Mouse (Mus musculus): ENCODE measurements around the gene Ifi27l2a. TPM values are rescaled to one million over a fixed set of nuclear protein-coding genes. Genes with fewer than 3 reads are reported as not detected.

Ifi27l2a gene
- total and polyA plus RNA-seq, 3 experiments = 1.2 to 9.6 TPM; not detected in 1

DNA sequence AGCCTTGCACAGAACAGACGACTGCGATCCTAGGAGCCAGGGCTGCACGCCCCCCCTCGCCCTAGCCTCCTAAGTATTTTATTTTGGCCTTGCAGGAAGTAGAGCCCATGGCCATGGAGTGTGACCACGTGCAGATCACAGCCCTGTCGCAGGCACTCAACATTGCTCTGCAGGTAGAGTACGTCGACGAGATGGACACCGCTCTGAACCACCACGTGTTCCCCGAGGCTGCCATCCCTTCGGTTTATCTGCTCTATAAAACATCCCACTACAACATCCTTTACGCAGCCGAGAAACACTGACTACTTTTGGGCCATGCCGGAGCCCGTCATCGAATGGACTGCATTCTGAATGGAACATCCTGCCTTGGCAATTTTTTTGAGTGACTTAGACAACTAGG lies 39.3 kb downstream of the Ifi27l2a start:
- no peaks in the 10 kb centered on the region for H3K9me3 ChIP-seq (replicated peaks)
- DNase-seq (ENCODE audit: low spot score) = no peak
- peaks cover 100% of the 10 kb centered on the region for H3K36me3 ChIP-seq (replicated peaks)
- H3K27me3 ChIP-seq (ENCODE audit: insufficient read depth, low read length) = no peaks in the 10 kb centered on the region
- H3K4me3 ChIP-seq (ENCODE audit: low read depth, low read length) = no peak overlapping the region
- TF ChIP-seq TAL1 (conservative IDR thresholded peaks at IDR 0.05; ENCODE audit: low read depth, low read length) (no peak), GATA2 (IDR thresholded peaks at IDR 0.05; ENCODE audit: borderline replicate concordance, low read depth, low read length) (no peak), GATA1 (IDR thresholded peaks at IDR 0.05; ENCODE audit: borderline replicate concordance, low read length) (no peak), CTCF (IDR thresholded peaks at IDR 0.05; ENCODE audit: low read depth, low read length) (no peak), POLR2AphosphoS5 (IDR thresholded peaks at IDR 0.05; ENCODE audit: insufficient replicate concordance, low read depth, low read length) (peak; percentile 85; the same call in 1 of the 2 replicates)
- no peak for ATAC-seq (ENCODE audit: extremely low read depth, insufficient number of reproducible peaks, low FRiP score, poor library complexity, severe bottlenecking)
- H3K4me1 ChIP-seq (ENCODE audit: insufficient read depth, low read depth, low read length) = peaks cover 34% of the 10 kb centered on the region

DNA sequence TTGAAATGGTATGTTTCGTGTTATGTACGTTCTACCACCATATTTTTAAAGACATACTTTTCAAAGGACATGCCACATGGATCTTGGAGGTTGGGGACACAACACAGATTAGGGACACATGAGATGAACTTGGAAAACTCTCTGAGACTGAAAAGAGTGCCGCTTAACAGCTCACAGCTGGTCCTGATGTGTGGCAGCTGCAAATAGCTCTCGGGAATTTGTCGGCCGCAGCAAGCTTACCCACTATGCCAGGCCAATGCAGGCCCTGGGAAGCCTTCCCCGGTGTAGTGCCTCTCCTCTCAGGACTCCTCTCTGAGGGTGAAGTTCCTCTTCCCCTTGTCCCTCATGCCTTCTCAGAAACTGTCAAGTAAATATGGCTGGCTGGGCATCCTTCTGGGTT lies 46.7 kb downstream of the Ifi27l2a start:
- Histone ChIP-seq H3K9me3 (replicated peaks) (no peaks in the 10 kb centered on the region), H3K36me3 (replicated peaks) (peaks cover 82% of the 10 kb centered on the region), H3K4me1 (ENCODE audit: insufficient read depth, low read depth, low read length) (peaks cover 65% of the 10 kb centered on the region), H3K27me3 (ENCODE audit: insufficient read depth, low read length) (no peaks in the 10 kb centered on the region), H3K4me3 (ENCODE audit: low read depth, low read length) (no peak overlapping the region)
- no peak for ATAC-seq (ENCODE audit: extremely low read depth, insufficient number of reproducible peaks, low FRiP score, poor library complexity, severe bottlenecking)
- no peak for DNase-seq (ENCODE audit: low spot score)
- TF ChIP-seq POLR2AphosphoS5 (IDR thresholded peaks at IDR 0.05; ENCODE audit: insufficient replicate concordance, low read depth, low read length) (no peak), TAL1 (conservative IDR thresholded peaks at IDR 0.05; ENCODE audit: low read depth, low read length) (no peak), GATA2 (IDR thresholded peaks at IDR 0.05; ENCODE audit: borderline replicate concordance, low read depth, low read length) (no peak), GATA1 (IDR thresholded peaks at IDR 0.05; ENCODE audit: borderline replicate concordance, low read length) (no peak), CTCF (IDR thresholded peaks at IDR 0.05; ENCODE audit: low read depth, low read length) (no peak)

DNA sequence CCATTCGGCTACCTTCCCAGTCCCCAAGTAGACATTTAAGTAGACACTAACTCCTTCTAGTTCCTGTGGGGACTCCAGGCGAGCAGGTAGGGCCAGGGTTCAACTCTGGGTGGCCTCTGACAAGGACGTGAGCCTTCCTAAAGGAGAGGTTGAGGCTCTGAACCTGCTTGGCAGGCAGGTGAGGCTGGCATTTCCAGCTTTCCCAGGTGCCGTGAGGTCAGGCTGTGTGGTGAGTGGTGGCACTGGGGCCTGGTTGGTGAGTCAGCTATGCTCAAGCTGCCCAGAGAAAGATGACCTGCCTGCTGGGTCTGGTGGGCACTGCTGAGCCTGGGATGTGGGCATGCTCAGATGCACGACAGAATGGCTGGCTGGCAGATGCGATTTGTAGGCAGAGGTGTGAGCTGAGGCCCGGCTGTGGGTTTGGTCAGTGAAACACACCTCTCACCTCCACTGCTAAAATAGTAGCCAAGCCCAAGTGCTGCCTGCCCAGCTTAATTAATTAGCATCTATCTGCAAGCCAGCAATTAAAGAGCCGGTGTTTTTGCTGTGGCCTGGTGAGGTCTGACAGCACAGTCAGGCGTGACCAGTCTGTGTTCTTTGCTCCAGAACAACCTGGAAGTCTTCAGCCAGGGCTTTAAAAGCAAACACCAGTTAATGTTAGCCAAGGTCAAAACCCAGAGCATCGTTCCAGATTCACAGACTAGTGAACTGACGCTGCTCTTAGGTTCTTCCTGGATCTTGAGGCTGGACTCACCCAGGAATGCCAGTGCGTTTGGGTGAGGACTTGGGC lies 47.8 kb downstream of the Ifi27l2a start:
- Histone ChIP-seq H3K27me3 (ENCODE audit: insufficient read depth, low read length) (no peaks in the 10 kb centered on the region), H3K9me3 (replicated peaks) (no peaks in the 10 kb centered on the region), H3K36me3 (replicated peaks) (peaks cover 82% of the 10 kb centered on the region), H3K4me1 (ENCODE audit: insufficient read depth, low read depth, low read length) (peaks cover 76% of the 10 kb centered on the region), H3K4me3 (ENCODE audit: low read depth, low read length) (no peak overlapping the region; the same call in 1 of the 2 replicates)
- no peak for DNase-seq (ENCODE audit: low spot score)
- ATAC-seq (ENCODE audit: extremely low read depth, insufficient number of reproducible peaks, low FRiP score, poor library complexity, severe bottlenecking) = no peak
- TF ChIP-seq GATA2 (IDR thresholded peaks at IDR 0.05; ENCODE audit: borderline replicate concordance, low read depth, low read length) (no peak), CTCF (IDR thresholded peaks at IDR 0.05; ENCODE audit: low read depth, low read length) (no peak), POLR2AphosphoS5 (IDR thresholded peaks at IDR 0.05; ENCODE audit: insufficient replicate concordance, low read depth, low read length) (no peak), TAL1 (conservative IDR thresholded peaks at IDR 0.05; ENCODE audit: low read depth, low read length) (no peak), GATA1 (IDR thresholded peaks at IDR 0.05; ENCODE audit: borderline replicate concordance, low read length) (no peak)

DNA sequence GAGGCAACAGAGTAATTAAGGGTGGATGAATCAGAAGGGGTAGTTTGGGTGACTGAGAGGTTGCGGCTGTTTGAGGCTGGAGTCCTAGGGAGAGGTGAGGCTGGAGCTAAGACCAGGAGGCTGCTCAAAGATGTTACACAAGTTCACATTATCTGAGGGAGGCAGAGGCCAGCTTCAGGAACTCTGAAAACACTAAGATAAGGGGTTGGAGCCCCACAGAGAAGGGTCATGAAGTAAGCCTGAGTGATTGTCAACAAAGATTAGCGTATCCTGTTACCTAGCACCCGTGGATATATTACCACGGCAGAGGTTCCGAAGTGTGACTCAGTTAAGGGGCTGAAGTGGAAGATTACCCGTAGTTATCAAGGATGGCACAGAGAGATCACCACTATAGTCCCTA lies 50.0 kb downstream of the Ifi27l2a start:
- Histone ChIP-seq H3K4me1 (ENCODE audit: insufficient read depth, low read depth, low read length) (peaks cover 92% of the 10 kb centered on the region), H3K9me3 (replicated peaks) (no peaks in the 10 kb centered on the region), H3K36me3 (replicated peaks) (peaks cover 64% of the 10 kb centered on the region), H3K4me3 (ENCODE audit: low read depth, low read length) (peak overlapping the region; percentile 61; the same call in 1 of the 2 replicates), H3K27me3 (ENCODE audit: insufficient read depth, low read length) (no peaks in the 10 kb centered on the region)
- DNase-seq (ENCODE audit: low spot score) = peak; percentile 83
- TF ChIP-seq POLR2AphosphoS5 (IDR thresholded peaks at IDR 0.05; ENCODE audit: insufficient replicate concordance, low read depth, low read length) (no peak), CTCF (IDR thresholded peaks at IDR 0.05; ENCODE audit: low read depth, low read length) (no peak), GATA1 (IDR thresholded peaks at IDR 0.05; ENCODE audit: borderline replicate concordance, low read length) (no peak), GATA2 (IDR thresholded peaks at IDR 0.05; ENCODE audit: borderline replicate concordance, low read depth, low read length) (peak; percentile 46; the same call in 1 of the 2 replicates), TAL1 (conservative IDR thresholded peaks at IDR 0.05; ENCODE audit: low read depth, low read length) (peak; percentile 99)
- ATAC-seq (ENCODE audit: extremely low read depth, insufficient number of reproducible peaks, low FRiP score, poor library complexity, severe bottlenecking) = peak; percentile 86

Other genes with a start within 250 kb of the Ifi27l2a start
- gene Prima1, start 201.5 kb downstream of the Ifi27l2a start, total RNA-seq (2014; fragmentation: Nextera tagmentation) = not detected in 2 replicates
- not detected in 2 replicates for gene Prima1, start 201.5 kb downstream of the Ifi27l2a start, total RNA-seq (2017)
- not detected in 2 replicates for gene Prima1, start 201.5 kb downstream of the Ifi27l2a start, polyA plus RNA-seq (2012)
- gene Fam181a, start 132.7 kb downstream of the Ifi27l2a start, total RNA-seq (2014; fragmentation: Nextera tagmentation) = not detected in 2 replicates
- 0.38 TPM in 1 of 2 replicates, not detected in the other for gene Fam181a, start 132.7 kb downstream of the Ifi27l2a start, total RNA-seq (2017)
- not detected in 2 replicates for gene Fam181a, start 132.7 kb downstream of the Ifi27l2a start, polyA plus RNA-seq (2012)
- not detected in 2 replicates for gene Asb2, start 87.7 kb downstream of the Ifi27l2a start, total RNA-seq (2014; fragmentation: Nextera tagmentation)
- gene Asb2, start 87.7 kb downstream of the Ifi27l2a start, total RNA-seq (2017) = 0.05 TPM in 1 of 2 replicates, not detected in the other
- gene Asb2, start 87.7 kb downstream of the Ifi27l2a start, polyA plus RNA-seq (2012) = not detected in 2 replicates
- gene Otub2, start 55.0 kb downstream of the Ifi27l2a start, total RNA-seq (2014; fragmentation: Nextera tagmentation) = 18.9 and 25.2 TPM in 2 replicates
- gene Otub2, start 55.0 kb downstream of the Ifi27l2a start, total RNA-seq (2017) = 15.2 and 18.1 TPM in 2 replicates
- gene Otub2, start 55.0 kb downstream of the Ifi27l2a start, polyA plus RNA-seq (2012) = 4.6 and 5.2 TPM in 2 replicates
- 6.9 and 8.1 TPM in 2 replicates for gene 9330161L09Rik, start 35.9 kb downstream of the Ifi27l2a start, total RNA-seq (2014; fragmentation: Nextera tagmentation)
- gene 9330161L09Rik, start 35.9 kb downstream of the Ifi27l2a start, total RNA-seq (2017) = 2.1 and 2.8 TPM in 2 replicates
- 0.05 TPM in 1 of 2 replicates, not detected in the other for gene 9330161L09Rik, start 35.9 kb downstream of the Ifi27l2a start, polyA plus RNA-seq (2012)
- gene Ddx24, start 17.9 kb downstream of the Ifi27l2a start, total RNA-seq (2014; fragmentation: Nextera tagmentation) = 243 and 249 TPM in 2 replicates
- 227 and 244 TPM in 2 replicates for gene Ddx24, start 17.9 kb downstream of the Ifi27l2a start, total RNA-seq (2017)
- 38.8 and 66.8 TPM in 2 replicates for gene Ddx24, start 17.9 kb downstream of the Ifi27l2a start, polyA plus RNA-seq (2012)
- 151 and 164 TPM in 2 replicates for gene Ifi27, start 9.5 kb downstream of the Ifi27l2a start, total RNA-seq (2014; fragmentation: Nextera tagmentation)
- 335 and 374 TPM in 2 replicates for gene Ifi27, start 9.5 kb downstream of the Ifi27l2a start, total RNA-seq (2017)
- gene Ifi27, start 9.5 kb downstream of the Ifi27l2a start, polyA plus RNA-seq (2012) = 16.9 and 22.2 TPM in 2 replicates
- gene Ifi27l2b, start 13.5 kb upstream of the Ifi27l2a start, total RNA-seq (2014; fragmentation: Nextera tagmentation) = not detected in 2 replicates
- 0.49 TPM in 1 of 2 replicates, not detected in the other for gene Ifi27l2b, start 13.5 kb upstream of the Ifi27l2a start, total RNA-seq (2017)
- not detected in 2 replicates for gene Ifi27l2b, start 13.5 kb upstream of the Ifi27l2a start, polyA plus RNA-seq (2012)
- not detected in 2 replicates for gene Ppp4r4, start 88.6 kb upstream of the Ifi27l2a start, total RNA-seq (2014; fragmentation: Nextera tagmentation)
- gene Ppp4r4, start 88.6 kb upstream of the Ifi27l2a start, total RNA-seq (2017) = 0.05 TPM in 1 of 2 replicates, not detected in the other
- not detected in 2 replicates for gene Ppp4r4, start 88.6 kb upstream of the Ifi27l2a start, polyA plus RNA-seq (2012)
- gene Serpina10, start 187.8 kb upstream of the Ifi27l2a start, total RNA-seq (2014; fragmentation: Nextera tagmentation) = not detected in 2 replicates
- gene Serpina10, start 187.8 kb upstream of the Ifi27l2a start, total RNA-seq (2017) = 0.05 TPM in 1 of 2 replicates, not detected in the other
- gene Serpina10, start 187.8 kb upstream of the Ifi27l2a start, polyA plus RNA-seq (2012) = not detected in 2 replicates
- not detected in 2 replicates for gene Serpina6, start 213.5 kb upstream of the Ifi27l2a start, total RNA-seq (2014; fragmentation: Nextera tagmentation)
- not detected in 2 replicates for gene Serpina6, start 213.5 kb upstream of the Ifi27l2a start, total RNA-seq (2017)
- gene Serpina6, start 213.5 kb upstream of the Ifi27l2a start, polyA plus RNA-seq (2012) = not detected in 2 replicates
- not detected in 2 replicates for gene Serpina16, start 232.5 kb upstream of the Ifi27l2a start, total RNA-seq (2014; fragmentation: Nextera tagmentation)
- gene Serpina16, start 232.5 kb upstream of the Ifi27l2a start, total RNA-seq (2017) = not detected in 2 replicates
- gene Serpina16, start 232.5 kb upstream of the Ifi27l2a start, polyA plus RNA-seq (2012) = not detected in 2 replicates

Data from G1E (cell line).